Mouse (Mus musculus) lung, postnatal 0 days (tissue): ENCODE results near the gene Erc2.

Experiments used
- CTCF ChIP-seq: IDR thresholded peaks from 2 replicates; pipeline ENCODE4 v1.5.1; 2016; ENCODE audit warnings: antibody characterized with exemption, mild to moderate bottlenecking
- EP300 ChIP-seq: IDR thresholded peaks from 2 replicates; pipeline ENCODE4 v1.6.1; 2016; ENCODE audit warnings: antibody characterized with exemption, mild to moderate bottlenecking, control low read depth

GRCm38 (mm10) chr14:27800766-27801165, 178.5 kb downstream of the Erc2 start:
- no peak for TF ChIP-seq EP300
- 0 out of 2 replicates have a peak, but pooled peaks have one; percentile 15 for TF ChIP-seq CTCF
